Mouse (Mus musculus): ENCODE results near the gene Pla2g16.

GRCm38 (mm10) chr19:7595534-7595933 lies 38.3 kb downstream of the Pla2g16 start:
- no peak for TF ChIP-seq POLR2A (IDR thresholded peaks at IDR 0.05; ENCODE audit: control insufficient read depth, low read depth, low read length)
- peak; percentile 24; the same call in 1 of the 2 replicates for TF ChIP-seq CTCF (IDR thresholded peaks at IDR 0.05; ENCODE audit: control insufficient read depth, insufficient read depth, insufficient replicate concordance, low read depth, low read length)
